Mouse (Mus musculus) bone marrow, adult 2 months (tissue): ENCODE results near the gene Srrm3.

ENCODE experiments used
- CTCF ChIP-seq: fragments of 200-500 bp; IDR thresholded peaks from 2 replicates; pipeline ENCODE4 v1.5.1; 2011; ENCODE audit warnings: low read length, control low read depth; ENCODE audit not compliant: control insufficient read depth, insufficient read depth
- POLR2A ChIP-seq: fragments of 200-500 bp; IDR thresholded peaks from 2 replicates; pipeline ENCODE4 v1.6.1; 2011; ENCODE audit warnings: low read depth, mild to moderate bottlenecking, control low read depth, low read length, borderline replicate concordance; ENCODE audit not compliant: control insufficient read depth

GRCm38 (mm10) chr5:135782901-135783300, 23.8 kb upstream of the Srrm3 start:
- no peak for TF ChIP-seq POLR2A
- TF ChIP-seq CTCF: no peak
